Mouse (Mus musculus) megakaryocyte-erythroid progenitor cell, adult 5-6 weeks (primary cell): ENCODE measurements around the gene B3gnt7. TPM values are rescaled to one million over a fixed set of nuclear protein-coding genes. Genes with fewer than 3 reads are reported as not detected.
A peak's percentile ranks its signal among the peaks of the same experiment; 100 is the strongest.

ENCODE experiments used
- ATAC-seq: replicated peaks from 2 replicates; pipeline ENCODE4 v1.8.0; 2016; ENCODE audit warnings: mild to moderate bottlenecking, inconsistent platforms; ENCODE audit not compliant: severe bottlenecking, poor library complexity, low FRiP score, low TSS enrichment
- total RNA-seq, 2 experiments: library from RNA; stranded (forward) in 1 of 2; stranded (reverse) in 1 of 2; fragments of 200-1000, 215-1000 nt in 1 of 2; fragments of >200 nt in 1 of 2; fragmentation: Nextera tagmentation in 1 of 2; gene quantifications; 2 replicates each; pipeline ENCODE4 v1.2.3; 2014 to 2017

B3gnt7 gene
- total RNA-seq, 2 experiments from 2014 or later: 2.4 TPM; not detected in 1

DNA sequence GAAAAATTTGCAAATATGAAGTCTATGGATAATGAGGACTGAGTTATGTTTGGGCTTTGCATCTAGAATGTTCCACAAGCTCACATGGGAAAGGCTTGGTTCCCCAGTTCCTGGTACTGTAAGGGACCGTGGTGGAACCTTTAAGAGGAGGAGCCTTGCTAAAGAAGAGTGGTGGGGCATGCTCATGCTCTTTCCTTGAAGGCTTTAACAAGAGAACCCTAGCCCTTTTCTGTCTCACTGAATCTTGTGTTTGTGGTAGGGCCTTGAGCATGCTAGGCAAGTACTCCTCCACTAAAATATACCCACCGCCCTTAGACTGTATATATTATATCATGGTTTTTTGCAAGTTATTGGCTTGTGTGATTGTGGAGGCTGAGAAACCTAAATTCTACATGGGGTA lies 39.7 kb downstream of the B3gnt7 start:
- peak; percentile 8 for ATAC-seq

DNA sequence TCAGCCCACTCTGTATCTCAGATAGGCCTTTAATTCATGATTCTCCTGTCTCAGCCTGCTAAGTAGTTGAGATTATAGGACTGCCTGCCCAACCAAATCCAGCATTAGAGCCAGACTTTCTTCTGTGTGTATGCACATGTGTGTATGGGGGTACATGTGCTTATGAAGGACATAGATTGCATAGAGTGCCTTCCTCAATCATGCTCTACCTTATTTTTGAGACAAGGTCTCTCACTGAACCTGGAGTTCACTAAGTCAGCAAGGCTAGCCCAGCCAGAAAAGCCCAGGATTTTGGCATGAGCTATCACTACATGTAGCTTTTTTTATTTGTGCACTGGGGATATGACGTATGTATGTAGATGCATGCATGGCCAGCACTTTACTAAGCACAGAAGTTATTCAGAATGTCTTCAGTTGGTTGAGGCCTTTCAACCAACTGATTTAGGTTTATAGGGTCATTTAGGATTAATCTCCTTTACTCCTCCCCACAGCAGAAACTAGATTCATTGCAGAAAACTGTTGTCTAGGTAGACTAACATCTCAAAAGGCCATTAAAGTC lies 40.5 kb downstream of the B3gnt7 start:
- peak; percentile 29 for ATAC-seq

DNA sequence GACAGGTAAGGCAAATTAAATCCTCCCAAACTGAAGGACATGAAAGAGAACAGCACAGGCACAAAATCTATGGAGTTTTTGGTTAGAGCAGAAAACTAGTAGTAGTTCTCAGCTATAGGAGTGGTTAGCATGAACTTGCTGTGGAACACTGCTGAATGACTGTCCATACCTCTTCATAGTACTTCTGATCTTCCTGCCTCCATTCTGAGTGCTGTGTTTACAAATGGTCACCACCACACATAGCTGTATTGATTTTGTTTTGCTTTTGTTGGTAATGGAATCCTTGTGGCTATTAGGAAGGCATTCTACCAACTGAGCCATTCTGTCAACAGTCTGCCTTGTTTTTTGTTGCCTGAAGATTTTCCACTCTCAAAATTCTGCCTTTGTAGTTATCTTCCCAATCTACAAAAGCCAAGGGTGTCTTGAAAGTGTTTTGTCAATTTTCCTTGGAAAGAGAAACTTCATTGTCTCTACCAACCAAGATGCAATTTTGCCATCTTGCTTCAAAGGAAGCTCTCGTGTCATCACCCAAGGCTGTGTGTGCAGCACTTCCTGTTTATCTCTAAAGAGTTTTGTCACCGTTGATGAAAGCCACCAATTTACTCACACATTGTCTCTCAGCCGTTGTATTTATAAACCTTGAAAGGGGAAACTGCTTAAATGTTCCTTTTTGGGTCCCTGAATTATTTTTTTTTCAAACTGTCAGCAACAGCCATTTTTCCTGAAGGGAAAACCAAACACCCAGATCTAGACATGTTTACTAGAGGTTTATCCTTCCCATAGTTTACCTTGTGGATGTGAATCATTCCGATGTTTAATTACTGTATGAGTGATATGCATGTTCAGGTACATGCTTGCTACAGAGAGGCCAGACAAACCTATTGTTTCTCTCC lies 41.6 kb downstream of the B3gnt7 start:
- no peak for ATAC-seq

DNA sequence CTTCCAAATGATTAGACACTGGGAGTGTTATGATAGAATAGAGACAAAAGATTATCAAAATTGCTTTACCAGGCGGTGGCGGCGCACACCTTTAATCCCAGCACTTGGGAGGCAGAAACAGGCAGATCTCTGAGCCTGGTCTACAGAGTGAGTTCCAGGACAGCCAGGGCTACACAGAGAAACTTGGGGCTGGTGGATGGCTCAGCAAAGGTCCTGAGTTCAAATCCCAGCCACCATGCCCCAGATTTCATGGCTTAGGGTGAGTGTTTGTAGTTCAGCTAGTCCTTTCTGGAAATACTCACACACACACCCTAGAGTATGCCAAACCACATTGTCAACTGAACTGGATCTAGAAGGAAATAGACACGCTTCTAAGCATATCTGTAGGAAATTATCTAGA lies 42.4 kb downstream of the B3gnt7 start:
- ATAC-seq: no peak

DNA sequence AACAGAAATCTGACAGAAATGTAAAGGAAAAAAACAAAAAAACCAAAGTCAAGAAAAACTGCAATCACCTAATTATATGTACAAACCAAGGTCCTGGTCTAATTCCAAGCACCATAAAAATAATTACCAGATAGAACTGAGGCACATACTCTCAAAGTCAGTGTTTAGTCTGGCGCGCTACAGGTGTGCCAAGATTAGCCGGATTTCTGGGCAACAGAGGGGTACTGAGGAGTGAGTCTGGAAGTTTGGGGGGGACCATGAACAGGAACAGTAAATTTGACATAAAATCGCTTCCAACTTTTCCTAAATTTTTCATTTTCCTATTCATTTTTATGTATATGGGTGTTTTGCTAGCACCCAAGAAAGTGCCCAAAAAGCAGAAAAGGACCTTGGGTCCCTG lies 43.3 kb downstream of the B3gnt7 start:
- no peak for ATAC-seq

DNA sequence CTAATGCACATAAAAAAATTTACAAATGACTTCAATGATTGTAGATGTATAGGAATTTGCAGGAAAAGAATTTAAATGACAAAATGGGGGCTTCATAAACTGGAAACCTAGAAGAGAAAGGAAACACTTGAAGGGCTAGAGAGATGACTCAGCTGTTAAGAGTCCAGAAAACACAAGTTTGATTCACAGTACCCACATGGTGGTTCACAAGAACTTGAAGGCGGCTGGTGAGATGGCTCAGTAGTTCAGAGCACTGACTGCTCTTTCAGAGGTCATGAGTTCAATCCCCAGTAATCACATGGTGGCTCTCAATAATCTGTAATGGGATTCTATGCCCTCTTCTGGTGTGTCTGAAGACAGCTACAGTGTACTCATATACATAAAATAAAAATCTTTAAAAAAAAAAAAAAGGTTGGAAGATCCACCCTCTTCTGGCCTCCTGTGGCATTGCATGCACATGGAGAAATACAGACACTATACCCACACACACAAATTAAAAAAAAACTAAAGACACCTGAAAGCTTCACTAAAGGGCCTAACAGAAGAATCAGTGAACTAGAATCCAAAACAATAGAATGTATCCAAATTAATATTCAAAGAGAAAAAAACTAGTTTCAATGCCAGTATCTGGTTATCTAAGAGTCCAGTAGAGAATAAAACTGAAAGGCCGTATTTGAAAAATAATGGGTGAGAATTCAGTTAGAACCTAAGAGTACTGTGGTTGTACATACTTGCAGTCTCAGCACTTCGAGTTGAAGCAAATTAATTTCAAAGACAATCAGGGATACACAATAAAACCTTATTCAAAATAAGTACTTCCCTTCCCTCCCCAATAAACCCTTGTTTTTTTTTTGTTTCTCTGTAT lies 44.5 kb downstream of the B3gnt7 start:
- no peak for ATAC-seq

DNA sequence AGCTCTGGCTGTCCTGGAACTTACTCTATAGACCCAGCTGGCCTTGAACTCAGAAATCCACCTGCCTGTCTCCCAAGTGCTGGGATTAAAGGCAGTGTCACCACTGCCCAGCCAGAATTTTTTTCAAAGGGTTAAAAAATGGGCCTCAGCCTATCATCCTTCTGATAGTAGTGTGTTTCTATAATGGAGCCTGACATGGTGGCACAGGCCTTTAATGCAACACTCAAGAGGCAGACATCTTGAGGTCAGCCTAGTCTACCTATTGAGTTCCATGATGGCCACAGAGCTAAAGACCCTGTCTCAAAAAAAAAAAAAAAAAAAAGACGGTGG lies 45.0 kb downstream of the B3gnt7 start:
- ATAC-seq: no peak

DNA sequence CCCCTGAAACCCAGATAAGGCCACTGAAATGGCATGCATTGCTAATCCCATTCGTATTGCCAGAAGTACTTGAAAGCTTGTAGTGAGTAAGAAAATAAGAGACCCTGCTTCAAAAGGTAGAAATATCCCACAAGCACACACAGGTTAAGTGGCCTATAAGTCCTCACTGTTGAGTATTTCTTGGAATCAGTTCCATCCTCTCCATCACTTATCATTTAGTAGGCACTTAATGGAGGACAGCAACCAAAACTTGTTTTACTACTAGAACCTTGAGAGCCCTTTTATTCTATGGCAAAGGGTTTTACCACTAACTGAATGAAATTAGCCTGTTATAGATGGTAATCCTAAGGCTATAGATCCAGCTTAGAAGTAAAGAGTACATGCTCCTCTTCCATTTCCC lies 45.5 kb downstream of the B3gnt7 start:
- ATAC-seq: no peak

DNA sequence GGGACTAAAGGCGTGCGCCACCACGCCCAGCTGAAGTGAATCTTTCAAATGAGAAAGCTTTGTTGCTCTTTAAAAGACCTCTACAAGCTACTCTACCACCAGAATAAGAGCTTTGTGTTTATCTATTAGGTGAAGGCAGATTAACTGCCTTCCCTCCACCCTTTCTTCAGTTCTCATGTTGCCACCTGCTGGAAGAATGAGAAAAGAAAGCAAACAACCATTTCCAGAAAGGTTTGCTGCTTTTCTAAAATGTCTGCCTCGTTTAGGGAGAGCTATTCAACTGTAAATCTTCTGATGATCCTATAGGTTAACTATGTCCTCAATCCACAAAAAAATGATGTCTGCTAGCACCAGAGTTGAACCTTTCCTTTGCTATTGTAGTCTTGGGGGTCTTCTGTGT lies 46.2 kb downstream of the B3gnt7 start:
- no peak for ATAC-seq

DNA sequence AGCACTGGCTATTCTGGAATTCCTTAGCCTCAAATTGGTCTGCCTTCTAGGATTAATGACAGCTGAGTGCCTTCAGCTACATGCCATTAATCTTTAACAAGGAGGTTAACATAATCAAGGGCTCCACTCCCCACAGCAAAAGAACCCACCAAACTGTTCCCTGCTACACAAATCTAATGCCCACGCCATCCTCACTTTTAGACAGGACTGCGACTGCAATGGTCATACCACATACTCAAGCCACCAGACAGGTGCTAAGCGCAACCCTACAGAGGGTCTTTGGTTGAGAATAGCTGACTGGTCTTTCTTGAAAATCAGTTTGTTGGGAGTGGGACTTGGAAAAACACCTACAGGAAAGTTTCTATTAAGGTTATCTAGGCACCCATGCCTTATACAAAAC lies 46.6 kb downstream of the B3gnt7 start:
- ATAC-seq: no peak

DNA sequence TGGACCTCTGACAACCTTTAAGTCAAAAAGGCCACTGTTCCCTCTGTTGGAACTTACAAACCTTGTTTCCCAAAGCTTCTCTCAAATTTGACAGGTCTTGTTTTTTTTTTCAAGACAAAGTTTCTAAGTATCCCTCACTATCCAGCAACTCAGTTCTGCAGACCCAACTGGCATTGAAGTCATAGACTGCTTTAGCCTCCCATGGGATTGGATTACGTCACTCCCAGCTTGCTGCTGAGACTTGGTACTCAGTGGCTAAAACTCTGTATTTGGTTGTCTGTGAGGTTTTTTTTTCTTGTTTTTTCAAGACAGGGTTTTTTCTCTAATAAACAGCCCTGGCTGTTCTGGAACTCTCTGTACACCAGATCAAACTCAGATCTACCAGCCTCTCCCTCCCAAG lies 47.1 kb downstream of the B3gnt7 start:
- ATAC-seq: no peak

DNA sequence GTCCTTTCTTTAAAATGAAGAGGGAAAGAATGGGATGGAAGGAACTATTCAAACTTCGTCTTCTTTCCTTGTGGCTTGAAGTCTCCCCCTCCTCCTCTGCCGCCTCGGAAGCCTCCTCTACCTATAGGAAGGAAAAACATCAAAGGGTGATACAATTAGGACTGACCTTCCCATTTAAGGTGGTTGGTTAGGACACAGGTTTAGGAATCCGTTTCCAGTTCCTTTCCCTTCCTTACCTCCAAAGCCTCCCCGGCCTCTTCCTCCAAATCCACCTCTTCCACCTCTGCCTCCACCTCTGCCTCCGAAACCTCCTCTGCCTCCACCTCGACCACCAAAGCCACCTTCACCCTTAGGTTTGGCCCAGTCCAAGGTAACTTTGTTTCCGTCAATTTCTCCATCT lies 47.9 kb downstream of the B3gnt7 start:
- no peak for ATAC-seq

DNA sequence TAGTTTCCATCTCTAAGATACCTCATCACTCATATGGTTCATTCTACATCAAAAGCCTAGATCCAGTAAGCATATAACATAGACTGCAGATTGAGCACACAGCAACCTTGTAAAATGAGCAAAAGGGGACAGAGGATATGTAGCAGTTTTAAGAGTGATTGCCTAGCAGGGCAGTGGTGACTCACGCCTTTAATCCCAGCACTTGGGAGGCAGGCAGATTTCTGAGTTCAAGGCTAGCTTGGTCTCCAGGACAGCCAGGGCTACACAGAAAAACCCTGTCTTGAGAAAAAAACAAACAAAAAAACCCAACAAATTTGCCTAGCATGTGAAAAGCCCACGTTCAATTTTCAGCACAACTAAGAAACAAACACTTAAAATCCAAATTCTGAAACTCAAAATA lies 51.6 kb downstream of the B3gnt7 start:
- no peak for ATAC-seq

Other genes starting within 250 kb of the B3gnt7 start
- gene Psmd1, start 238.4 kb upstream of the B3gnt7 start, total RNA-seq (2014; fragmentation: Nextera tagmentation): 107 and 120 TPM in 2 replicates
- 198 and 214 TPM in 2 replicates for gene Psmd1, start 238.4 kb upstream of the B3gnt7 start, total RNA-seq (2017)
- not detected in 2 replicates for gene Htr2b, start 190.9 kb upstream of the B3gnt7 start, total RNA-seq (2014; fragmentation: Nextera tagmentation)
- not detected in 2 replicates for gene Htr2b, start 190.9 kb upstream of the B3gnt7 start, total RNA-seq (2017)
- 0.46 and 4.8 TPM in 2 replicates for gene Gm21972, start 169.2 kb upstream of the B3gnt7 start, total RNA-seq (2014; fragmentation: Nextera tagmentation)
- 12.3 and 36.2 TPM in 2 replicates for gene Gm21972, start 169.2 kb upstream of the B3gnt7 start, total RNA-seq (2017)
- 25.4 and 25.8 TPM in 2 replicates for gene Armc9, start 148.1 kb upstream of the B3gnt7 start, total RNA-seq (2014; fragmentation: Nextera tagmentation)
- gene Armc9, start 148.1 kb upstream of the B3gnt7 start, total RNA-seq (2017): 8.8 and 17.1 TPM in 2 replicates
- gene Ncl, start 56.6 kb downstream of the B3gnt7 start, total RNA-seq (2014; fragmentation: Nextera tagmentation): 973 and 1,006 TPM in 2 replicates
- 1,472 and 1,577 TPM in 2 replicates for gene Ncl, start 56.6 kb downstream of the B3gnt7 start, total RNA-seq (2017)
- not detected in 2 replicates for gene Nmur1, start 123.4 kb downstream of the B3gnt7 start, total RNA-seq (2014; fragmentation: Nextera tagmentation)
- gene Nmur1, start 123.4 kb downstream of the B3gnt7 start, total RNA-seq (2017): not detected in 2 replicates
- gene Tex44, start 123.5 kb downstream of the B3gnt7 start, total RNA-seq (2014; fragmentation: Nextera tagmentation): not detected in 2 replicates
- gene Tex44, start 123.5 kb downstream of the B3gnt7 start, total RNA-seq (2017): not detected in 2 replicates
- 2,834 and 3,273 TPM in 2 replicates for gene Ptma, start 223.9 kb downstream of the B3gnt7 start, total RNA-seq (2014; fragmentation: Nextera tagmentation)
- 4,983 and 7,914 TPM in 2 replicates for gene Ptma, start 223.9 kb downstream of the B3gnt7 start, total RNA-seq (2017)